Mouse (Mus musculus) olfactory bulb, adult 2 months (tissue): ENCODE data around the gene Grk3. TPM values are rescaled to one million over a fixed set of nuclear protein-coding genes. Genes with fewer than 3 reads are reported as not detected.

Source experiments
- H3K27ac ChIP-seq: fragments of 200-500 bp; 2 replicates; pipeline ENCODE4 v1.5.1; 2012; ENCODE audit warnings: low read depth, low read length; ENCODE audit not compliant: insufficient read depth
- H3K4me1 ChIP-seq: fragments of 200-500 bp; 2 replicates; pipeline ENCODE4 v1.6.1; 2012; ENCODE audit warnings: low read length; ENCODE audit not compliant: control insufficient read depth, insufficient read depth
- H3K4me3 ChIP-seq: fragments of 200-500 bp; 2 replicates; pipeline ENCODE4 v1.5.1; 2012; ENCODE audit warnings: mild to moderate bottlenecking, low read depth, low read length, moderate library complexity; ENCODE audit not compliant: insufficient read depth
- CTCF ChIP-seq: fragments of 200-500 bp; IDR thresholded peaks from 2 replicates; pipeline ENCODE4 v1.5.1; 2012; ENCODE audit warnings: low read depth, mild to moderate bottlenecking, low read length, moderate library complexity; ENCODE audit not compliant: insufficient read depth
- POLR2A ChIP-seq: fragments of 200-500 bp; IDR thresholded peaks from 2 replicates; pipeline ENCODE4 v1.6.1; 2012; ENCODE audit warnings: mild to moderate bottlenecking, low read depth, low read length, moderate library complexity; ENCODE audit not compliant: insufficient read depth
- whole genome bisulfite sequencing: fragments of 180-500 bp; shearing (Covaris S2); methylation state at CpG from one replicate; pipeline ENCODE4 v1.1.7; 2018; 5-methylcytosine and 5-hydroxymethylcytosine counted together
- polyA plus RNA-seq: library from polyadenylated mRNA; stranded (reverse); fragments of >200 nt; gene quantifications from 2 replicates; pipeline ENCODE4 v1.2.4, GENCODE M21; 2012; ENCODE audit warnings: low replicate concordance; ENCODE audit not compliant: missing spikeins, insufficient read depth, insufficient read length

Grk3 gene
- polyA plus RNA-seq, 1 experiment, result not detected

DNA sequence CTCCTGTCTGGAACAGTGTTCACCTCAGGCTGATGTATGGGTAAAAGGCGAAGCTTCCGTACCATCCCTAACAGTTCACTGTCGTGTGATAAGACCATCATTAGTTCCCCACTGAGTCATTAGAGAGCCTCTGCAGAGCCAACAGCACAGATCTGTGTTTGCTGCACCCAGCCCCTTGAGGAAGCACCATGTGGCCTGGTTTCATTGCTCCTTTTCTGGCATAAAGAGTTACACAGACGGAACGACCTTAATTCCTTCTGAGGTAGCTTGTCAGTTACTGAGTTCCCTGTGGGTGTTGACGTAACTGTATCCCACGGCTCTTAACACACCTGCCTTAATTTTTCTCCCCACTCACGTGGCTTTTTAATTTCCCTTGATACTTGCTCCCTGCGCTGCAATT, 24.3 kb downstream of the Grk3 start:
- Histone ChIP-seq H3K27ac (no peak overlapping the region), H3K4me1 (peaks cover 7% of the 10 kb centered on the region; the same call in 1 of the 2 replicates), H3K4me3 (no peak overlapping the region)
- WGBS, result 55% methylated on average over 9 of the region's 9 CpGs
- no peak for TF ChIP-seq CTCF

DNA sequence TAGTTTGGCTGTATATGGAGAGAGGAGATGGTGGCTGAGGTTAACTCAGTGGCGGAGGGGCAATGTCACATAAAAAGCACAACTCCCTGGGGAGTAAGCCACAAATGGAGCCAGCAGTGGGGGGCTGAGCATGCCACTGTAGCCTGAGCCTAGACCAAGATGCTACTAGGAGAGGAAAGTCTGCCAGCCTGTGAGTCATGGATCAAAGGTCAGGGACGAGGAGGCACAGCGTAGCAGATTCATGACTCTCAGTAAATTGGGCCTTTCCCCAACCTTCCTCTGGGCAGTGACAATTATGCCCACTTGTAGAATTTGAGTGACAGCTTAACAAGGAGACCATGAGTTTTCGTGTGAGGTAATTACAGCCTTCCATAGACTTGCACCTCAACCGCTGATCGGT, 33.7 kb downstream of the Grk3 start:
- Histone ChIP-seq H3K4me3 (no peak overlapping the region), H3K27ac (no peak overlapping the region), H3K4me1 (peaks cover 9% of the 10 kb centered on the region)
- no peak for TF ChIP-seq POLR2A
- no peak for TF ChIP-seq CTCF
- WGBS, result 72% methylated on average over 6 of the region's 6 CpGs

DNA sequence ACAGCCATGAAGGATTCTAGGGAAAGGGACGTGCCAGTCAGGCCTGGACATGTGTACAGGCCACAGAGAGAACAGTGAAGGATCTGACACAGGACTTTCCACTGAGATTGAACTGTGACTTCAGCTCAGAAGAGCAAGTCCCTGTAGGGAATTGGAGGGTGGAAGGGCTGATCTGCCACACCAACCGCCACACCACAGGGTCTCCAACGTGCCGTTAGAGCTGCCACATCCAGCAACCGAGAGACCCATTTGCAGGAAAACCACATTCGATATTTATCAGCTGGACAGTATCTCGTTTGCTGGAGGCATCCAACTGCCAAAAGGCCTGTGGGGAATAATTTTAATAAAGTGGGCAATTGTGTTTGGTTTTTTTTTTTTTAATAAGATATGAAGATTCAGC, 35.9 kb downstream of the Grk3 start:
- Histone ChIP-seq H3K27ac (no peak overlapping the region), H3K4me1 (peaks cover 9% of the 10 kb centered on the region), H3K4me3 (no peak overlapping the region)
- WGBS, result 89% methylated on average over 7 of the region's 7 CpGs
- TF ChIP-seq CTCF (no peak), POLR2A (no peak)

- no peak for TF ChIP-seq POLR2A
- no peak for TF ChIP-seq CTCF
- 91% methylated on average over 9 of the region's 9 CpGs for WGBS
- H3K4me3 ChIP-seq, result no peak overlapping the region
- no peak overlapping the region for H3K27ac ChIP-seq
- peaks cover 9% of the 10 kb centered on the region for H3K4me1 ChIP-seq
Measured at GRCm38 (mm10) chr5:112979195-112979594, 36.4 kb downstream of the Grk3 start.

DNA sequence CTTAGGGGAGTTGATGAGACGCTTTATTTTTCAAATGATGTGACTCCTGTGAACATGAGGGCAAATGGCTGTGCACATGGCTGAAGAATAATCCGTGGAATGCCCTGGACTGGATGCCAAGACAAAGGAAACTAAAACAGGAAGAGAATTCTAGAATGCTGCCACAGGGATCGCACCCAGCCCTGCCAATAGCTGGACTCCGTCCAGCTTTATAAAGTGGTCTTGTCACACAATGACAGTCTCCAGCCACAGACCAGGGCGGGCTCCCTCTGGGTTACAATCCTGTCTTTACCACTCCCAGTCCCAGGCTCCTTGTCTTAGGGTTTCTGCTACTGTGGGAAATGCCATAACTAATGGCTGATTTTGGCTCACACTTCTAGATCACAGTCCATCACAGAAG, 38.5 kb downstream of the Grk3 start:
- TF ChIP-seq POLR2A, result no peak
- no peak for TF ChIP-seq CTCF
- 68% methylated on average over 5 of the region's 5 CpGs for WGBS
- no peak overlapping the region for H3K4me3 ChIP-seq
- peaks cover 8% of the 10 kb centered on the region for H3K4me1 ChIP-seq
- H3K27ac ChIP-seq, result no peak overlapping the region

GRCm38 (mm10) chr5:112973596-112973995, 42.0 kb downstream of the Grk3 start:
- H3K27ac ChIP-seq, result no peak overlapping the region
- H3K4me1 ChIP-seq, result peaks cover 4% of the 10 kb centered on the region; the same call in 1 of the 2 replicates
- whole genome bisulfite sequencing, result 44% methylated on average over 7 of the region's 7 CpGs
- TF ChIP-seq CTCF, result no peak
- TF ChIP-seq POLR2A, result no peak
- H3K4me3 ChIP-seq, result no peak overlapping the region

- WGBS, result 89% methylated on average over 12 of the region's 12 CpGs
- Histone ChIP-seq H3K4me1 (peaks cover 6% of the 10 kb centered on the region; the same call in 1 of the 2 replicates), H3K4me3 (no peak overlapping the region), H3K27ac (no peak overlapping the region)
- no peak for TF ChIP-seq POLR2A
- no peak for TF ChIP-seq CTCF
Measured at GRCm38 (mm10) chr5:112972297-112972696, 43.3 kb downstream of the Grk3 start.

DNA sequence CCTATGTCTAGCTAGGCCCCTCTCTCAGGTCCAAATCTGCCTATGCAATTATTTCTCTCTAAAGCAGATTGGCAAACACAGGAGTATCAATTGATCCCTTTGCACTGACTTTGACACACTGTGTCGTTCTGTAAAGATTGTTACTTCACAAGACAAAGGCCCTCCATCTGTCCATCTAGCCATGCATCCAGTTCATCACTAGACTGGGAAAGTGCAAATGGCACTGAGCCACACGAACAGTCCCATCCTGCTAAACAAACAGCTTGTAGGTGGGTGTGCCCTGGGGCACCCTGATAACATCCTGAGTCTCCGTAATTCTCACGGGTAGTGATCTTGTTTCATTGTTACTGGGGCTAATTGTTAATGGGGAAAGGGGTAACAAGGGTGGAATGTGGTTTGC, 52.1 kb downstream of the Grk3 start:
- 73% methylated on average over 4 of the region's 4 CpGs for WGBS
- no peak overlapping the region for H3K27ac ChIP-seq
- TF ChIP-seq CTCF, result no peak
- no peak for TF ChIP-seq POLR2A

GRCm38 (mm10) chr5:112962166-112962565, 53.4 kb downstream of the Grk3 start:
- WGBS, result 80% methylated on average over 6 of the region's 6 CpGs
- TF ChIP-seq CTCF (no peak), POLR2A (no peak)

More for the DNA sequence above, 52.1 kb downstream of the Grk3 start:
- no peak overlapping the region for H3K4me3 ChIP-seq
- H3K4me1 ChIP-seq, result peaks cover 17% of the 10 kb centered on the region

DNA sequence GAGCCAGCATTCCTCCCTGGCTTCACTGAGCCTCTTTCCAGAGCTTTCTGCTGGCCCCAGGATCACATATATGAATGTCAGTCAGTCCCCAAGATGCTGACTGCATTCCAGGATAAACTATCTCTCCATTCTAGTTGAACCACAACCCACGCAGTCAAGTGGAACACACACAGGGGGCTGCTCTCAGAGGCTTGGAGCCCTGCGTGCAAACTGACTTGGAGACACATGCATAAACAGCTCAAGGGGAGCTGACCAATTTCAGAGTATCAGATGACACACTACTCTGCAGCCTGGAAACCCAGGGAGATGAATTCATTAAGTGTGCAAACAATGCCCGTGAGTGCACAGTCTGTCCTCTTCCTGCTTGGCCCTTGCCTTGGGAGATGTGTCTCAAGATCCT, 54.7 kb downstream of the Grk3 start:
- peaks cover 20% of the 10 kb centered on the region for H3K4me1 ChIP-seq
- TF ChIP-seq CTCF, result no peak
- TF ChIP-seq POLR2A, result no peak
- no peak overlapping the region for H3K4me3 ChIP-seq
- 62% methylated on average over 3 of the region's 3 CpGs for WGBS
- H3K27ac ChIP-seq, result no peak overlapping the region

More at GRCm38 (mm10) chr5:112962166-112962565, 53.4 kb downstream of the Grk3 start:
- Histone ChIP-seq H3K4me1 (peaks cover 21% of the 10 kb centered on the region), H3K4me3 (no peak overlapping the region), H3K27ac (no peak overlapping the region)

DNA sequence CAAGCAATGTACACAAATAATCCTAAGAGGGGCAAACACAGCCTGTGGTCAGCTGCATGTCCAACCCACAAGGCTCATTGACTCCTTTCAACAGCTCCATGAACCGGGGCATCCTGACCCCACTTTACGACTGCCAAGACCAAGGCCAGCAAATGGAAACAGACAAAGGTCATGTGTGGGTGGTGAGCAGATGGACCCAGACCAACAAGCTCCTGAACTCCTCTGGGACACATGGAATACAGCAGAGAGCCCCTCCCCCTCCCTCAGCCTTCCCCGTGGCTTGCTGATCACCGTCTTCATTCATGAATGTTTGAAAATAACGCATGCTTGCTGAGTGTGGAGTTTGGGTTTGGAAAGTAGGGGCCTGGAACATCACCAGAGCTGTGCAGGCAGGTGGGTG, 57.3 kb downstream of the Grk3 start:
- 65% methylated on average over 5 of the region's 5 CpGs for WGBS
- Histone ChIP-seq H3K4me1 (peaks cover 20% of the 10 kb centered on the region), H3K27ac (peak overlapping the region; percentile 44; the same call in 1 of the 2 replicates), H3K4me3 (no peak overlapping the region)
- TF ChIP-seq CTCF, result no peak
- TF ChIP-seq POLR2A, result no peak
